Mouse (Mus musculus) forebrain, embryonic 14.5 days (tissue): ENCODE measurements around the gene Cog3. TPM values are rescaled to one million over a fixed set of nuclear protein-coding genes. Genes with fewer than 3 reads are reported as not detected.
A peak's percentile ranks its signal among the peaks of the same experiment; 100 is the strongest.

ENCODE experiments used
- ATAC-seq: fragments of 200-750 bp; cut with Nextera tagmentation; 2 replicates; pipeline ENCODE4 v1.8.0; 2017; ENCODE audit warnings: mild to moderate bottlenecking, moderate library complexity
- DNase-seq: peaks from one replicate; pipeline ENCODE4 v3.0.0-alpha.2; 2015; ENCODE audit warnings: low spot score
- H3K27ac ChIP-seq: fragments of 300-500 bp; sonication (generic); 2 replicates; pipeline ENCODE4 v1.5.1; 2014; ENCODE audit warnings: low read depth, mild to moderate bottlenecking, control low read depth, low read length, moderate library complexity
- H3K27me3 ChIP-seq: fragments of 300-500 bp; sonication (generic); replicated peaks from 2 replicates; pipeline ENCODE4 v1.6.1; 2014; ENCODE audit warnings: low read length, control low read depth, mixed read lengths; ENCODE audit not compliant: control insufficient read depth, insufficient read depth
- H3K36me3 ChIP-seq: fragments of 300-500 bp; sonication (generic); 2 replicates; pipeline ENCODE4 v1.6.1; 2014; ENCODE audit warnings: low read length, control low read depth; ENCODE audit not compliant: control insufficient read depth, insufficient read depth
- H3K4me1 ChIP-seq: fragments of 300-500 bp; sonication (generic); 2 replicates; pipeline ENCODE4 v1.6.1; 2014; ENCODE audit warnings: antibody characterized with exemption, low read length, control low read depth; ENCODE audit not compliant: control insufficient read depth, insufficient read depth
- H3K4me2 ChIP-seq: fragments of 300-500 bp; sonication (generic); 2 replicates; pipeline ENCODE4 v1.6.1; 2014; ENCODE audit warnings: mild to moderate bottlenecking, control low read depth, low read length
- H3K4me3 ChIP-seq: fragments of 300-500 bp; sonication (generic); 2 replicates; pipeline ENCODE4 v1.5.1; 2014; ENCODE audit warnings: low read depth, low read length, control low read depth
- H3K9ac ChIP-seq: fragments of 300-500 bp; sonication (generic); 2 replicates; pipeline ENCODE4 v1.6.1; 2014; ENCODE audit warnings: mild to moderate bottlenecking, low read length, control low read depth, moderate library complexity
- H3K9me3 ChIP-seq: fragments of 300-500 bp; sonication (generic); replicated peaks from 2 replicates; pipeline ENCODE4 v1.6.1; 2016; ENCODE audit warnings: low read length, control low read depth, mixed read lengths; ENCODE audit not compliant: control insufficient read depth
- WGBS: fragments of 180-500 bp; shearing (Covaris S2); extraction: QIAGEN DNeasy Blood & Tissue Kit; methylation state at CpG from one replicate; pipeline ENCODE4 v1.1.7; 2014; 5-methylcytosine and 5-hydroxymethylcytosine counted together
- polyA plus RNA-seq: library from polyadenylated mRNA; unstranded; fragments of >200 nt; fragmentation: Nextera tagmentation; extraction: Ambion mirVana; gene quantifications from 2 replicates; pipeline ENCODE4 v1.2.1, GENCODE M21; 2014

Cog3 gene
- 22.5 and 23.4 TPM in 2 replicates for polyA plus RNA-seq

DNA sequence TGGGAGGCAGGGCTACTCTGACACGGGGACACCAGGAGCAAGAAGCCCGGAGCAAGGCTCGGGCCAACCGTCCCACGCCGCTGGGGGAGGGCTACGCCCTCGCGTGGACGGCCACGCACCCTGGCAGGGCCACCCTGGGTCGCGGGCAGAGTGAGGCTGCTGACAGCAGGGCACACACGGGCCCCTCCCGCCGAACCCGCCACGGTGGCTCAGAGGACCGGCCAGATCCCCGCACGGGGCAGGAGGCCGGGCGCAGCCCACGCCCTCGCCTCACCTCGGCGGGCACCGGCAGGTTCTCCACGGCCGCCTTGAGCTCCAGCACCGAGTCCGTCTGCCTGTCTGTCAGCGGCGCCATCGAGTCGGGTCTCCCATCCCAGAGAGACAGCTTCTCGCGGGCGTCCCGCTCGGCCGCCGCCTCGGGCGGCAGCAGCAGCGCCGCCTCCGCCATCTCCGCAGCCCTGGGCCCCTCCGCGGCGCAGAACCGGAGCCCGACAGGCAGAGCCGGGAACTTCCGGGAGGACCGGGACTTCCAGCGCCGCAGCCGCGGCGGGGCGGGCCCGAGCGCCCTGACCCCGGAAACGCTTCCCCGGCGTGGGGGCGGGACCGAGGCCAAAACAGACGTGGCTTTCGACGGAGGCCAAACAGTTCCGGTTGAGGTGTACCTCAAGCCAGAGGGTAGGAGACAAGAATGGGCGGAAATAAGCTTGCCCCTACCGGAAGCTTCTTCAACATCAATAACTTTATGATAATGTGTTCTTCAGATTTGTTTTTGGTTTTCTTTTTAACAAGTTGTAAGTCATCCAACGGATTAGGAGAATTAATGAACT lies at the start of gene Cog3:
TSS of gene Cog3 (minus strand) at position 527 of the 827 bp plus-strand sequence.
- H3K4me1 ChIP-seq = peaks cover 23% of the 10 kb centered on the region
- peak within 1 kb of the TSS; percentile 92 for H3K9ac ChIP-seq
- H3K9me3 ChIP-seq = no peaks in the 10 kb centered on the region
- peak within 1 kb of the TSS; percentile 86 for H3K27ac ChIP-seq
- H3K4me2 ChIP-seq = peak within 1 kb of the TSS; percentile 90
- under 1% methylated on average over 61 of the region's 78 CpGs for WGBS
- H3K36me3 ChIP-seq = peaks cover 4% of the 10 kb centered on the region; the same call in 1 of the 2 replicates
- ATAC-seq (peak; percentile 98), DNase-seq (peak; percentile 97)
- H3K27me3 ChIP-seq = peaks cover 6% of the 10 kb centered on the region; the same call in 1 of the 2 replicates
- H3K4me3 ChIP-seq = peak within 1 kb of the TSS; percentile 90

- no peak for ATAC-seq
- H3K4me1 ChIP-seq = no peaks in the 10 kb centered on the region
- no peak overlapping the region for H3K9ac ChIP-seq
- no peaks in the 10 kb centered on the region for H3K9me3 ChIP-seq
- H3K27ac ChIP-seq = no peak overlapping the region
- H3K36me3 ChIP-seq = no peaks in the 10 kb centered on the region
- H3K27me3 ChIP-seq = no peaks in the 10 kb centered on the region
- DNase-seq = no peak
- no peak overlapping the region for H3K4me3 ChIP-seq
- H3K4me2 ChIP-seq = no peak overlapping the region
- 52% methylated on average over 5 of the region's 5 CpGs for WGBS
These were observed 43.6 kb upstream of the Cog3 start for GRCm38 (mm10) chr14:75797769-75798386.

- H3K4me2 ChIP-seq = no peak overlapping the region
- WGBS = 90% methylated on average over 4 of the region's 4 CpGs
- DNase-seq (no peak), ATAC-seq (no peak)
- H3K4me3 ChIP-seq = no peak overlapping the region
- H3K36me3 ChIP-seq = no peaks in the 10 kb centered on the region
- H3K9me3 ChIP-seq = no peaks in the 10 kb centered on the region
- no peaks in the 10 kb centered on the region for H3K4me1 ChIP-seq
- no peak overlapping the region for H3K9ac ChIP-seq
- H3K27ac ChIP-seq = no peak overlapping the region
- H3K27me3 ChIP-seq = no peaks in the 10 kb centered on the region
These were observed 41.6 kb upstream of the Cog3 start for GRCm38 (mm10) chr14:75795918-75796317.

DNA sequence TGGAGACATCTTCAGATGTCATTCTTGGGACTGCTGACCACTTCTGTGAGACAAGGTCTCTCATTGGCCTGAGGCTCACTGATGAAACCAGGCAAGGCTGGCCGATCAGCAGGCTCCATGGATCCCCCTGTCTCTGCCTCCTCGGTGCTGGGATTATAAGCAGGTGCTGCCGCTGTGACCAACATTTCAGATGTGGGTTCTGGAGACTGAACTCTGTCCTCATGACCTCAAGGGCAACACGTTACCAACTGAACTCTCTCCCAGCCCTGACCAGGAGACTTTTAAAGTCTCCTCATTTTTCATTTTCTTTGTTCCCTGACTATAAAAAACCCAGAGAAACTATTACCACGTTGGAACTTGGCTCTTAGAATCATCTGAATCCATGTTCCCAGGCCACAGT lies 40.4 kb upstream of the Cog3 start:
- DNase-seq (no peak), ATAC-seq (no peak)
- H3K27me3 ChIP-seq = no peaks in the 10 kb centered on the region
- H3K36me3 ChIP-seq = no peaks in the 10 kb centered on the region
- no peak overlapping the region for H3K9ac ChIP-seq
- no peak overlapping the region for H3K4me3 ChIP-seq
- 80% methylated on average over 5 of the region's 5 CpGs for WGBS
- H3K27ac ChIP-seq = no peak overlapping the region
- H3K4me2 ChIP-seq = no peak overlapping the region
- H3K9me3 ChIP-seq = no peaks in the 10 kb centered on the region
- no peaks in the 10 kb centered on the region for H3K4me1 ChIP-seq

DNA sequence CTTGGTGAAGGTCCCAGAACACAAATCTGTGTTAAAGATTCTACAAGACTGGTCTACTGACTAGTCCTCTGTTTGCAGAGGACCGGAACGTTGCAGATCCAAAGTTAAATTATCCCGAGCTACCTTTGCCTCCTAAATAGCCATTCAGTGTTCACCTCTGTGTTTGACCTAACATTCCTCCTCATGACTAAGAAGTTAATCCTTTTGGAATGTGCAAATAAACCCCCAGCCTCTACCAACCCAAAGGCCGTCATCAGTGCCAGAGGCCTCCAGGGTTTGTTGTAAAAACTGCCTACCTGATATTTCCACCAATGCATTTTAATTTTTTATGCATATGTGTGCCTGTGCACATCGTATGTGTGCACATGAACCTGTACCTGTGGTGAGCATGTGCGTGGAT lies 40.0 kb upstream of the Cog3 start:
- 74% methylated on average over 6 of the region's 6 CpGs for WGBS
- DNase-seq (no peak), ATAC-seq (no peak)
- H3K9me3 ChIP-seq = no peaks in the 10 kb centered on the region
- no peak overlapping the region for H3K4me2 ChIP-seq
- no peak overlapping the region for H3K4me3 ChIP-seq
- no peaks in the 10 kb centered on the region for H3K36me3 ChIP-seq
- H3K4me1 ChIP-seq = no peaks in the 10 kb centered on the region
- H3K9ac ChIP-seq = no peak overlapping the region
- no peak overlapping the region for H3K27ac ChIP-seq
- no peaks in the 10 kb centered on the region for H3K27me3 ChIP-seq

GRCm38 (mm10) chr14:75793110-75793509 lies 38.8 kb upstream of the Cog3 start:
- Histone ChIP-seq H3K36me3 (no peaks in the 10 kb centered on the region), H3K27me3 (no peaks in the 10 kb centered on the region; the same call in 1 of the 2 replicates), H3K9me3 (no peaks in the 10 kb centered on the region), H3K9ac (no peak overlapping the region), H3K4me1 (no peaks in the 10 kb centered on the region), H3K4me2 (no peak overlapping the region), H3K4me3 (no peak overlapping the region), H3K27ac (no peak overlapping the region)
- DNase-seq (no peak), ATAC-seq (no peak)
- 93% methylated on average over 4 of the region's 4 CpGs for WGBS

- no peak overlapping the region for H3K4me2 ChIP-seq
- H3K27me3 ChIP-seq = no peaks in the 10 kb centered on the region; the same call in 1 of the 2 replicates
- ATAC-seq (no peak), DNase-seq (no peak)
- no peaks in the 10 kb centered on the region for H3K4me1 ChIP-seq
- H3K36me3 ChIP-seq = no peaks in the 10 kb centered on the region
- no peak overlapping the region for H3K4me3 ChIP-seq
- H3K27ac ChIP-seq = no peak overlapping the region
- H3K9me3 ChIP-seq = no peaks in the 10 kb centered on the region
- WGBS = 90% methylated on average over 3 of the region's 3 CpGs
- H3K9ac ChIP-seq = no peak overlapping the region
These were observed 37.1 kb upstream of the Cog3 start for GRCm38 (mm10) chr14:75791372-75791771.

DNA sequence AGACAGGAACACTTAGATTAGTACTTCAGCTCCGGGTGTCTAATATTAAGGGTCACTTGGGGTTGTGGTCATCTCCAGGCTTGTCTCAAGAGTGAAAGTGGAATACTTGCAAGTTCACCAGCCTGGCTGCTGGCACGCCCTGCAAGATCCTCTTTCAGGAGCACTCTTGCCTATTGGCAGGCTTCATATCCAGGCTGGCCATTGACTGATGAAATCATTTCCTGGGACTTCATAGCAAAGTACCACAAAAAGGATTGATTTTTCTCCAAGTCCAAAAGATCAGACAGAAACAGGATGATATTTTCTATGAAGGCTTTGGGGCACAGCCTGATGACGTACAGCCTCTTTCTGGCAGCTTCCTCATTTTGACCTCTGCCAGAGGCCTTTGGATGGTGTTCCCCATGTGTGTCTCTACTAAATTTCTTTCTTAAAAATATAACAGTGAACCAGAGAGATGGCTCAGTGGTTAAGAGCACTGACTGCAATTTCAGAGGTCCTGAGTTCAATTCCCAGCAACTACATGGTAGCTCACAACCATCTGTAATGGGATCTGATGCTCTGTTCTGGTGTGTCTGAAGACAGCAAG lies 36.2 kb upstream of the Cog3 start:
- no peak overlapping the region for H3K4me2 ChIP-seq

More for the DNA sequence above, 36.2 kb upstream of the Cog3 start:
- no peak overlapping the region for H3K27ac ChIP-seq
- WGBS = 87% methylated on average over 3 of the region's 3 CpGs
- 0 out of 2 replicates have a peak, but pooled peaks cover 3% of the 10 kb centered on the region for H3K4me1 ChIP-seq
- DNase-seq = no peak
- no peaks in the 10 kb centered on the region for H3K36me3 ChIP-seq
- no peak overlapping the region for H3K4me3 ChIP-seq
- ATAC-seq = no peak
- H3K27me3 ChIP-seq = no peaks in the 10 kb centered on the region; the same call in 1 of the 2 replicates
- no peak overlapping the region for H3K9ac ChIP-seq
- no peaks in the 10 kb centered on the region for H3K9me3 ChIP-seq
